Mouse (Mus musculus) ovary, postnatal 10 days (tissue): Measurements from ENCODE around the gene Cd99l2.

ENCODE experiments used
- DNase-seq: peaks from one replicate; pipeline ENCODE4 v3.0.0; 2022; ENCODE audit warnings: low spot score

Cd99l2 gene

DNA sequence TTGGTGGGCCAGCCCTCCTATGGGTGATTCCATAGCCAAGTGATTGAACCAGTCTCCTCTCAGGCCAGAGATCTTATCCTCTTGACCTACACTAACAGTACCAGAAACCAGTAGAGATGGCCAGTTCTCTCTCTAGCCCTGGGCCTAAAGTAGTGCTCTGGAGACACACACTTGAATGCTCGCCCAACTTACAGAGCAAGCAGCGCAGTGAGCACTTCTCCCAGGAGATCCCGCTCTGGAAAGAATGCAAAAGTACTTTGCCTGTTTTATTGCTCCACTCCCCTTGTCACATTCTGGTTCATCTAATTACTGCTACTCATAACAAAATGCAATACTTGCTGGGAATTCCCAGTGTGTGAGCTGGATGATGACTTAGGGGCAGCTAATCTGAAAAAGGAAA, 25.2 kb downstream of the Cd99l2 start:
- DNase-seq, result no peak

DNA sequence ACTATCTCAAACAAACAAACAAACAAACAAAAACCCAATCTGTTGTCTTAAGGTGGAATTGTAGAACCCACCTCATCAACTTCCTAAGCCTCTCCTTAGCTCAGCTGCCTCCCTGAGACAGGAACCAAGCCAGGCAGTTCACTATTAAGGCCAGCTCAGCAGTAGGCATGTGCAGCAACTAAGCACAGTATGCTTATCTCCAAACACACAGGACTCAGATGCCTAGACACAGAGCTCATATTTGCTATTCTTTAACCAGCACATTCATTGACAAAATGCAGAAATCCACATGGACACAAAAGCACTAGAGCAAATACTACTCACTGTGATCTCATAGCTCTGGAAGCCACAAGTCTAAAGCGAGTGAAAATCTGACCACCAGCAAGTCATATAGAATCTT, 27.2 kb downstream of the Cd99l2 start:
- no peak for DNase-seq

DNA sequence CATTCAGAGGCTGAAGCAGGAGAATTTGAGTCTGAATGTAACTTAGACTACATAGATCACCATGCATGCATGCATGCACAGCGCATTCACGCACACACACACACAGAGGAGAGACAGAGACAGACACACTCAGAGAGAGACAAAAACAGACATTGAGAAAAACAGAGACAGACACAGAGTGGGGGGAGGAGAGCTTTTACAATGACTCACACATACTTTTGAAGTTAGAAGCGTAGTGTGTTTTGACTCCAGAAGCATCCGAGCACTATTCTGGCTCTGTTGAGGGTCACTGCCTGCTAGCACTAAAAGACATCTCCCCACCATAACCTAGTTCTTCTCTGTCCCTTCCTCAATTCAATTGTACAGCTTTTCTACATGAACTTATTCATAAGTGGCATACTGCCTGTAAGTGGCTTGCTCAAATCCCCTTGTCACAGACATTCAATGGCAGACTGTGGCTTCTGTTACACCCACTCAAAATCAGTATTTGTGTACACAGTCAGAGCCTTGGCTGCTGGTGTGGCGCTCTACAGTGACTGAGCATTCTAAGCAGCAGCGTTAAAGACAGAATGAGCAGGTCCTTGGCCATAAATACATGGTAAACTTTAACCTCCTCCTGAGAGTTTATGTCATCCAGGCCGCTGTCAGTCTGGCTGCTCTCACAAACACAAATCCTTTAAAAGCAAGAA, 28.4 kb downstream of the Cd99l2 start:
- DNase-seq, result no peak

DNA sequence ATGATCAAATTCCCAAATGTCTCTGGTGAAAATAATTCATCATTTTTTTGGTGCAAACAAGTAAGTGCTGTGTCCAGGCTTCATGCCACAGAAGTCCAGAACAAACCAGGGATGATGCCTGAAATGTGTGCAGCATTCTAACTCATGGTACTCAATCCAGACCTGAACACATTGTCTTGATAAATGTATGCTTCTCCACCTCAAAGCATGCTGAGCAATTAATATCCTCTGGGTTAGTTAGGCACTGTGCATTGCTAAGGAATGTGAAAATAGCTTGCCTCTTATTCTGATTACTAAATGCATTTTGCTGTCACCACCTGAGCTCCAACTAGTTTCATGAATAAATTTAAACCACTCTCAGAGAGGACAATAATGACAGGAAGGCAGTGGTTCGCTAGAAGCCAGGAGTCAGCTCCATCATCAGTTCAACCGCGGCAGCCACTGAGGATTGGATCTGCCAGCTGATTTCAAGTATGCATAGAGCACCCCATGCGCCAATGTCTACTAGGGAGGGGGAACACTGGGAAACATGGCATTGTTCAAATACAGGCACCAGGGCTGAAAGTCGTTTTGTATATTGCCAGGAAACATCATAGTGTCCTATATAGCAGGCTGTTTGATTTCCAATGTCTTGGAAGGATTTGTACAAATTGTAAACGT, 36.4 kb downstream of the Cd99l2 start:
- no peak for DNase-seq

DNA sequence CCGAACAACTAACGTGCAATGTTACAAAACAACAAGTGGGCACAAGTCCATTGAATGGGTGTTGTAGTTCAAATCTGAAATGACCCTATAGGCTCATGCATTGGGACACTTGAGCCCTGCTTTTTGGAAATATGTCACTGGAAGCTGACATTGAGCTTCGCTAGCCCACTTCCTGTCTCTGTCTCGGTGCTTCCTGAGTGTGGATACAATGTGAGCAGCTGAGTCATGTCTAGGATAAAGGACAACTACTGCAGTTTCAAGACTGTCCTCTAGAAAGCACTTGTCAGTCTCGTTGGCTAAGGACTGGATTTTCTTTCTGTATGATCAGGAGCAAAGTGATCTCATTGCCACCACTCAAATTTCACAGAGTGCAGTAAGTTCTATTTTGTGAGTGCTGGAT, 49.7 kb downstream of the Cd99l2 start:
- DNase-seq, result no peak

DNA sequence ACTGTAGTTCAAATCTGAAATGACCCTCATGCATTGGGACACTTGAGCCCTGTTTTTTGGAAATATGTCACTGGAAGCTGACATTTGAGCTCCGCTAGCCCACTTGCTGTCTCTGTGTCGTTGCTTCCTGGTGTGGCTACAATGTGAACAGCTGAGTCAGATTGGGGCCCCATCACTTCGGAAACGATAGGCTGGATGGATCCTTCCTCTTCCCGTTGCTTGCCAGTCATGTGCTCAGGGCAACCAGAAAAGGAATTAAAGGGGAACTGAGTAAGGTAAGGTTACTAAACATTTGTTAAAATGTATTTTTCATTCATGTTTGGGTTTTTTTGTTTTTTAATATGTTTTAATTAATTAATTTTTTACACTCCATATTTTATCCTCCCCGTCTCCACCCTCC, 53.2 kb downstream of the Cd99l2 start:
- no peak for DNase-seq

DNA sequence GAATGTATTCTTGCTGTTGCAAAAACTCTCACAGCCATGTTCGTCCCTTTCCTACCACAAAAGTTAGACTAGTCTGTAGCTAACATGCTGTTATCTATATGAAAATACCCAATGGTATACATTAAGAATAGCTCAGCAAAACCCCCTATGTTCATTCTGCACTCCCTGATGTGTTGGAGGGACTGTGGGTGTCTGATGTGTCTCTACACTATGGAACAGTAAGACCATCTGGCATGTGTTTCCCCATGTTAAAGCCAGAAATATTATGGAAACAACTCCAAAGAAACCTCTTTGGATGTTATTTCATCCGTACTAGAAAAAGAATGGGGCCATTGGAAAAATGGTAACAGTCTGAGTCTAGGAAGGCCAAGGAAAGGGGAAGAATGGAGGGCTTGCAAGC, 57.1 kb downstream of the Cd99l2 start:
- no peak for DNase-seq

DNA sequence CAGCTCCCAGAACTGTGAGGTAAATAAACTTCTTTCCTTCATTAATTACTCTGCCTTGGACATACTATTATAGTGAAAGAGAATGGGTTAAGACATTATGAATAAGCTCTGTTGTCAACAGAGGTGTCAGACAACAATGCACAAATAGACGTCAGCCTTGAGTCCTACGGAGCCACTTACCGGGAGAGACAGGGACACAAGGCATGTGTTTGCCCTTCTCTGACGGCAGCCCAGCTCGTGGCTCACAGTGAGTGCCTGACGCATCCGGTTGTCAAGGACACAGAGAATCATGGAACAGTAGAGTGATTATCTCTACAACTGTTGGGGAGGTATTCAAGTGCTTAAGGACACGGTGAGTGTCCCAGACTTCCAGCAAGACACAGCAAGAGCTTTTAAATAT, 57.8 kb downstream of the Cd99l2 start:
- DNase-seq, result no peak

DNA sequence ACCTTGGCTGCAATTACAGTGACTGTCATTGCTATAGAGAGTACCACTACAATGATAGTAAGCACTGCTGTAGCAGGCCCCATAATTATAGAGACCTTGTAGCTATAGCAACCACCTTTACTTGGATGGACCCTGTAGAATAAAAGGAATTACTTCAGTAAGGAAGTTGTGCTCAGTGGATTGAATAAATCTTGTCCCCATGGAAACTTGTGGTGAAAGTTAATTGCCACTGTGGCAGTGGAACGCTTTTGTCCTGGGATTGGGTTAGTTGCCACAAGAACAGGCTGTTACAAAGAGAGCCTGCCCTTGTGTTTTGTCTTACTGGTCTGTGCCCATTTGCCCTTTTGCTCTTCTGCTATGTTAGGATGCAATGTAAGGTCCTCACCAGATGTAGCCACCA, 58.2 kb downstream of the Cd99l2 start:
- no peak for DNase-seq

DNA sequence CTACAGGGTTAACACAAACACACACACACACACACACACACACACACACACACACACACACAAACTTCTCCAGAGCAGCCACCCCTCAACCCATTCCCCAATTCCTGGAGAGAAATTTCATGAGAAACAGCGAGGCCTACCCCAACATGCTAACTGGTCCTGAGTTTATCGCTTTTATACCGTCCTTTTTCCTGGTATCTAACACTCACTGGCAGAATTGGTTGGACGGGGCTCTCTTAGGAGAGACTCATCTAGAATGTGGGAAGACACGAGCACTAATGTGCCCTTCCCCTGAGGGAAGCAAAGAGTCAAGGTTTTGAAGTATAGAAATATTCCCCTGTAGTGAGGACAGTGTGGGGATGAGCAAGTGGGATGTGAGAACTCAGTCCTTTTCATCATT, 61.7 kb downstream of the Cd99l2 start:
- DNase-seq, result no peak

DNA sequence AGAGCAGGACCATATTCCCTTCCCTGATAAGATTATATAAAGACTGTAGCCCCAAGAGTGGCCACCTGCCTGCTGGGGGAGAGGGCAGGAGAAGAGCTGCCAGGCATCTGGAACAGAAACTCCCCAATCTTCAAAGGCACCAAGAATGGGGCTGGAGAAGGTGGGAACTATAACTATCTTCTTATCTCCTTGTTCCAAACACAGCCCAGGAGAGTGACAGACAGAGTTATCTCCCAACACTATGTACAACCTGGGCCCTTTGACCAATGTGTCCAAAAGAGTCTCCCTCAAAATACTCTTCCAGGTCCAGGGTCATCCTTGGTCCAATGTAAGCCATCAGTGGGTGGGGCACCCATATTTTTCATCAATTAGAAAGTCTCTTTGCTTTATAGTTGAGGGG, 65.2 kb downstream of the Cd99l2 start:
- no peak for DNase-seq

DNA sequence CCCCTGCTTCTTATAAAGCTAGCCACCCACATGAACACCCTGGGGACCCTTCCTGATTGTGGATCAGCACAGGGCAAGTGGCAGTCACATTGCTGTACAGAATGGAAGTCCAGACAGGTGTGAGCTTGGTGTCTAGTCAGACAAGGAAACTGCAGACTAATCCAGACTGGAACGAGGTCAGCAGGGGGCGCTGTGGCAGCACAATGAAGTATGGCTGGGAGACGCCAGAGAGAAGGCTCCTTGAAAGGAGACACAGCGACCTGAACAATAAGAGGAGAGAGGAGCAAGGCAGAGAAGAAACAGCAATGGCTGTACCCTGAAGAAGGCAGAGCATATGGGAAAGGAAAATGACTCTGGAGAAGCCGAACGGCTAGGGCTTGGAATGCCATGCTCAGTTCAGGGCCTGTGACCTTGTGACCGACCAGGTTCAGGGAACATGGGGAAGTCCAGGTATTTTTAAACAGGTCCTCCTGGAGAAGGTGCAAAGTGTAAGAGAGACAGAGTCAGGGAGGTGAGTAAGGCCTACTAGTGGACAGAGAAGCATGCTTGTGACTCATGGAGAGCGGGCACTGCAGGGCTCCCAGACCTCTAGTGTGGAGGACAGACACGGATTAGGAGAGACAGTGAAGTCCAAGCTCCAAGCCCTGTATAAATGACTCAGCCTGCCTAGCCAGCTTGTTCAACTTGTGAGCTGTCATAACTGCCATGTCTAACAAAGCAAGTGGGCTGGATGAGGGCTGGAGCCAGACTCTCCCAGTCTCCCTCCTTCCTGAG, 66.7 kb downstream of the Cd99l2 start:
- DNase-seq, result peak; percentile 67

DNA sequence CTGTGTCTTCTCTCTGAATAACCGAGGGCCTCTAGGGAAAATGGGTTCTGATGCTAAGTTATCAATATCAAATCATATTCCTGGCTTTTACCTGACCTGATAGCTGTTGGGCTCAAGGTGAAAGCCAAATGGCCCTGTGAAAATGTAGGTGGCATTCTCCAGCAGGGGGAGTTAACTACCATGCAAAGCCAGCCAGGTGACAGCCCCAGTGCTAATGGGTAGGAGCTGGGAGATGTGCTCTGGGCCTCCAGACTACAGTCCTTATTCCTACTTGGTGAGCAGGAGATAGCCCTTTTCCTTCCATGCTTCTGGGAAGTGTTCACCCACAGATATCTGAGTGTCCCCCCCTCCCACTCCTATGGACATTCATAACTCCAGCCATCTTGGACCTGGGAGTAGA, 67.8 kb downstream of the Cd99l2 start:
- no peak for DNase-seq

DNA sequence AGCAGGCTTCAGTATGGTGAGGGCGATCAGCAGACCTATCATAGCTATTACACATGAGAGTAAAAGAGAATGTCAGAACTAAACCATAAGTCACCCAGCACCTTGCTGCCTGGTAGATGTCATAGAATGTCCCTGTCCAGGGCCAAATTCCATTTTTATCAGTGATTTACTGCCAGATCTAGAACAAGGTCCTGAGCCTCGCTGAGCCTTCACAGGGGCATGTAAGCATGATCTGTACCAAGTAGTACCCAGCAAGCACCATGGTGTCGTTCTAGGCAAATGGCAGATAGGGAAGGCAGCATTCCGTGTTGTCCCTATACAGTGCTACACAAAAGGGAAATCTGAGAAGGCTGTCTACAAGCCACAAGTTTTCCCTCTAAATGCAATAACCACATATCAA, 79.0 kb downstream of the Cd99l2 start:
- DNase-seq, result no peak

DNA sequence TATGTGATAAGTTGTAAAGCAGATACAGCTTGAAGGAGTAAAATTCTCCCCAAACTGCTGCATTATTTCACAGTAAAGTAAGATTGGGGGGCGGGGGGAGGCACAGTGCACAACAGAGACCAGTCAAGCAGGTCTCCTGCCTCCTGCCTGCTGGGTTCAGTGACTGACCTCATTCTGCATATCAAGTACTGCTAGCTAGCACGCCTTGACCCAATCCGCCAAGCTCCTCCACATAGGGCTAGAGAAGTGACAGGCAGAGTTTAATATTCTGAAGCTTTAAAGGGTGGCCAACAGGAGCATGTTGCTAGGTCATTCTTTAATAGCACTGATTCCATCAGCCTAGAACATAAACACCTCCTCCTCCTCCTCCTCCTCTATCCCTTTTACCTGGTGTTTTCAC, 79.9 kb downstream of the Cd99l2 start:
- DNase-seq, result no peak

DNA sequence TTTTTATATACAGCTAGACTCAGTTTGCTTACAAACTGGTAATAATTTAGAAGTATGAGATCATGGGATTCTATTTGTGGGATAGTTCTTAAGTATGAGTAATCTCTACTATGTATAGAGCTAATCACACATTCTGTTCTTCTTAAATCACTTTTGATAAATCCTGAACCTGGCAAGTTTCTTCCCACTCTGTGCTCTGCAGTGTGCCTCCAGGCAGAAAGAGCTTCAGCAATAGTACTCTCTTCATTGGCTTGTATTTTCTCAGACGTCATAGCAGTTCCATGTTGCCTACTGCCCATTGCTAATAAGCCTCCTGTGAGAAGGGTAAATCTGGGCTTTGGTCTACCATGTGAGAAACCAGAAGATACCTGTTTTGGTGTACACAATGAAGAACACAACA, 84.3 kb downstream of the Cd99l2 start:
- no peak for DNase-seq

DNA sequence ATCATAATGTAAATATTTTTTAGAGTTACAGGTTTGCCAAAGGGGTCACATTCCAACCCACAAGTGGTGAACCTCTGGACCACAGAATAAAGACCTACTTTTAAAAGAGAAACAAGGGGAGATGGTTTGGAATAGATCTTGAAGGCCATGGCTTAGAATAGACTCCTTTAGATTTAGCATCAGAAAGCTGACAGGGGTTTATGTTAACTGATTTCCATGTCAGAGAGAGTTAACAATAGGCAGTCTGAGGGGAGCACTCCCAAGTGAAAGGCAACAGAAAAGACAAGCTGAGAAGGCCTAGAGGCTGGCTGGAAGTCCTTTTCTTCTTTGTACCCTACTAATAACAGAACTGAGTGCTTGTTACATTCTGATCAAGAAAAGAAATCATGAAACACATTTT, 86.4 kb downstream of the Cd99l2 start:
- DNase-seq, result no peak

DNA sequence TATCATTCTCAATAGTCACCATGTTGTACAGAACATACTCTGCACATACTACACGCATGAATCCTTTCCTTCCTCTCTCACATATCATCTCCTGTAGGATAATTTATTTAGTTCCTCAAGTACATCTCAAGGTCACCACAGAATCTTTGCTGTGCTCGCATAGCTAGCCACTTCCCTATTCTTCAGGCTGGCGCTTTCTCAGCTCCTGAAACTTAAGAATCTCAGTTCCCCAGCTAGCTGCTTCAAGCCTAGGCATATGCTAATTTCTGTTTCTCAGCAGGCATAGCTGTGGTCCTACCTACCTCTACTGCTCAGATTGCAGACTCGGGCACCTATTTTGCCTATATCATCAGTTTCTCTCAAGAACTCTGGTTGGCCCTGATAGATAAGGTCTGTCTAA, 96.3 kb downstream of the Cd99l2 start:
- DNase-seq, result no peak

DNA sequence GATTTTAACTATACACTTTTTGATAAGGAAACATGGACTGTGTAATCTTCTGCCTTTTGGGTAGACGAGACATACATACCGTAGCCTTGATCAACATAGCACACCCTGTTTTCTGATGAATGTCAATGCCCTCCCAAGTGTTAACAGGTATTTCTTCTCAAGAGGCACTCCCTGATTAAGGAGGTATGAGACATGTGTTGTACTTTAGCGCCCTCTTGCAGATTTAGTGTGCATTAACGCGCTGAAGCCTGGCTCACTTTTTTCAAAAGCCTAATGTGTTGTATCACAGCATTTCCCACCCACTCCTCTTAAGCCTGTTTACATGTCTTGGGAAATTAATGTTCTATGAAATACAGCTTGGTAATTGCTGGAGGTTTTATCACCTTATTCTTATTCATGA, 111.1 kb downstream of the Cd99l2 start:
- DNase-seq, result no peak

DNA sequence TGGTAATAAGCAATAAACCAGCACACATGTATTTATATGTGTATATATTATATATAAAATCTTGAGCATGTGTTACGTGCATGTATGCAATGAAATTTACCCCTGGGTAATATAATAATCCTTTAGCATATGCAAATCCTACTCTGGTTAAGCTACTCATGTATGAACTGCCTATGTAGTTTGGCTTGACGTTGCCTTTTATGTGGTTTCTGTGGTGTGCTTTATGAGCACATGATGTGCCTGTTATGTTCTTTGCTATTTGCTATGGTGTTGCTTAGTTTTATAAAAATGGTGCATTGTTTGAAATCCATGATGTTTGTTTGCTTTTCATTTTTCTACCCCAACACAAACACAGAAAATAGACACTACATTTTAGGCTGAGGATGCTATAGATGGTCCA, 114.2 kb downstream of the Cd99l2 start:
- DNase-seq, result no peak

DNA sequence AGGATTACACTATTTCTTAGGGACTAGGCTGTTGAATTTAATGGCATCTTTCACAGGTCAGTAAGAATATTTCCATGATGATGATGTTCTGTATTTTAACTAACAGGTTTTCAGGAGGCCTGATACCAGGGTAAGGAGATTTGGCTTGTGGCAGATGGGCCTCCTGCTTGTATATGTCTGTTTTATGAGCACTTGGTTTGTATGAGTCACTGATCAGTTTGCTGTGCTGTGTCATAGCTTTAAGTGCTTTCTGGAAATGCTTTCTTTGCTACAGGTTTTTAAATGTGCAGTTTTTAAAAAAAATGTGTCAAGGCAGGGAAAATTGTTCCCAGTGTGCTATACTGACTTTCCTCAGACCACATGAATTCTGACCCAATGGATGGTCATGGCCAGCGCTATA, 115.9 kb downstream of the Cd99l2 start:
- no peak for DNase-seq
